Mouse (Mus musculus) adrenal gland, adult (tissue): ENCODE measurements around the gene Lrrc58.
A peak's percentile ranks its signal among the peaks of the same experiment; 100 is the strongest.

Experiments used
- DNase-seq, 2 experiments: peaks; one replicate each; pipeline ENCODE4 v3.0.0; 2022 to 2023; ENCODE audit warnings: low spot score in 1 of 2; ENCODE audit not compliant: inconsistent age in 2 of 2

The Lrrc58 gene

GRCm38 (mm10) chr16:37868506-37869469, 599 bp downstream of the Lrrc58 start:
- DNase-seq = peak; percentile 54 to 83

GRCm38 (mm10) chr16:37869470-37870231, 1.5 kb downstream of the Lrrc58 start:
- peak in 1 of 2 experiments; percentile 80 for DNase-seq

GRCm38 (mm10) chr16:37871112-37871715, 3.0 kb downstream of the Lrrc58 start:
- DNase-seq = peak; percentile 89 to 93

GRCm38 (mm10) chr16:37874501-37875235, 6.5 kb downstream of the Lrrc58 start:
- DNase-seq = peak in 1 of 2 experiments; percentile 78

GRCm38 (mm10) chr16:37877406-37877805, 9.2 kb downstream of the Lrrc58 start:
- DNase-seq = no peak

GRCm38 (mm10) chr16:37878951-37879505, 10.8 kb downstream of the Lrrc58 start:
- no peak for DNase-seq

- DNase-seq = no peak
Measured at GRCm38 (mm10) chr16:37879750-37880419, 11.7 kb downstream of the Lrrc58 start.

- peak; percentile 66 to 82 for DNase-seq
Measured at GRCm38 (mm10) chr16:37881168-37881567, 13.0 kb downstream of the Lrrc58 start.

- no peak for DNase-seq
Measured at GRCm38 (mm10) chr16:37888986-37889385, 20.8 kb downstream of the Lrrc58 start.

GRCm38 (mm10) chr16:37892667-37893066, 24.5 kb downstream of the Lrrc58 start:
- no peak for DNase-seq

GRCm38 (mm10) chr16:37893381-37893780, 25.2 kb downstream of the Lrrc58 start:
- DNase-seq = peak in 1 of 2 experiments; percentile 59

- DNase-seq = no peak
Measured at GRCm38 (mm10) chr16:37893942-37894341, 25.8 kb downstream of the Lrrc58 start.

- peak in 1 of 2 experiments; percentile 70 for DNase-seq
Measured at GRCm38 (mm10) chr16:37898790-37899189, 30.6 kb downstream of the Lrrc58 start.

- peak in 1 of 2 experiments; percentile 72 for DNase-seq
Measured at GRCm38 (mm10) chr16:37899357-37899756, 31.2 kb downstream of the Lrrc58 start.

GRCm38 (mm10) chr16:37901318-37901717, 33.1 kb downstream of the Lrrc58 start:
- DNase-seq = peak; percentile 17 to 55

- DNase-seq = no peak
Measured at GRCm38 (mm10) chr16:37906456-37906855, 38.3 kb downstream of the Lrrc58 start.

GRCm38 (mm10) chr16:37911086-37911485, 42.9 kb downstream of the Lrrc58 start:
- DNase-seq = no peak

- DNase-seq = peak; percentile 53 to 75
Measured at GRCm38 (mm10) chr16:37916138-37916817, 48.1 kb downstream of the Lrrc58 start, which contains the start of gene Gpr156. Gene Gpr156 (plus strand): TSS chr16:37916496.

- DNase-seq = no peak
Measured at GRCm38 (mm10) chr16:37916818-37917201, 48.6 kb downstream of the Lrrc58 start.
